Mouse (Mus musculus) T-cell, adult 2 months (primary cell): ENCODE measurements around the gene Cd47.
A peak's percentile ranks its signal among the peaks of the same experiment; 100 is the strongest.

ENCODE experiments used
- DNase-seq: peaks from one replicate; pipeline ENCODE4 v3.0.0; 2022; ENCODE audit warnings: low spot score

The Cd47 gene

DNA sequence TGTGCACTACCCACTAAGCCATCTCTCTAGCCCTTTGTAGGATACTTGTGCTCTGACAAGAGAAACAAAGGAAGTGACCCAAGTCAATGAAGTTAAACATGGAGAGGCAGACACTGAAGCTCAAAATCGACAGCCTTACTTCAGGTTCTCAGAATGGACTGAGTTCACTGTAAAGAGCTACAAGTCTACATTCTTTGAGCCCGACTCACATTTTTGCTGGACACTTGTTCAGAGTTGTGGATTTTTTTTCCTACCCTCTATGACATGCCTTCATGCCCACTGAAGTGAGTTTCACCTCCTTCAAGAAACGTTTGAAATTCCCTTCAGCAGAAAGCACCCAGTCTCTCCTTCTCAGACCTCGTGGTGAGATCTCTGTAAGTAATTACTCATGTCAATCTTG is 148.9 kb downstream of the Cd47 start:
- no peak for DNase-seq

DNA sequence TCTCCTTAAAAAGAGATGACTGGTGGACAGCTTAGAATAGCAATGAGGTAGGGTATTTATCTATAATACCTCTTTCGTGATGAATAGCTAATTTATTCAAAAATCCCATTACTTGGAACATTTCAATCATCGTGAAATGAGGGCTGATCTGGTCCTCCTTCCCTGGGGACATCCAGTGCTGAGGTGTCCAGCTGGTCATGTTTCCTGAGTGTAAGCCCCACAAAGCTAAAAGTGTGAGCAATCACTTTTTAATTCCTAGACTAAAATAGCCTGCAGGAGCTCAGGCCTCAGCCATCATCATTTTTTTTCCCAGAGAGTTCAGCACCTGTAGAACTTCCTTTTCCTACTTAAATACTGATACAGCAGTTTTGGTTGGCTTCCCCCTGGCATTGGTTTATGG is 150.0 kb downstream of the Cd47 start:
- no peak for DNase-seq

DNA sequence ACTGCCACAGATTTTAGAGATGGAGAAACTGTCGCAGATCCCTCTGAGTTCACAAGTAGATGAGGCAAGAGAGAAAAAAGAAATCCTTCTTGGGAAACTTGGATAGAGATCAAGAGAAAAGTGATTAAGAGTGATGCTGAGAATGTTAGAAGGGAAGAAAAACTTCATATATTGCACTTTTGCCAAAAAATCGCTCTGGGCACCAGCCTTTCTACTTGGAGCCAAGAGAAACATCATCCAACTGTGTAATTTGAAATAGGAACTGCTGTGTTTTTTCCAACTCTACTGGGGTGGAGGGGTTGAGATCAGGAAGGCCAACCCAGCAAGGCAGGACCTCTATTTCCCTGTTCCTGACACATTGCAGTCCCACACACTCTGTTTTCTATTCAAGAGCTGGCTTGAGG is 151.0 kb downstream of the Cd47 start:
- no peak for DNase-seq

DNA sequence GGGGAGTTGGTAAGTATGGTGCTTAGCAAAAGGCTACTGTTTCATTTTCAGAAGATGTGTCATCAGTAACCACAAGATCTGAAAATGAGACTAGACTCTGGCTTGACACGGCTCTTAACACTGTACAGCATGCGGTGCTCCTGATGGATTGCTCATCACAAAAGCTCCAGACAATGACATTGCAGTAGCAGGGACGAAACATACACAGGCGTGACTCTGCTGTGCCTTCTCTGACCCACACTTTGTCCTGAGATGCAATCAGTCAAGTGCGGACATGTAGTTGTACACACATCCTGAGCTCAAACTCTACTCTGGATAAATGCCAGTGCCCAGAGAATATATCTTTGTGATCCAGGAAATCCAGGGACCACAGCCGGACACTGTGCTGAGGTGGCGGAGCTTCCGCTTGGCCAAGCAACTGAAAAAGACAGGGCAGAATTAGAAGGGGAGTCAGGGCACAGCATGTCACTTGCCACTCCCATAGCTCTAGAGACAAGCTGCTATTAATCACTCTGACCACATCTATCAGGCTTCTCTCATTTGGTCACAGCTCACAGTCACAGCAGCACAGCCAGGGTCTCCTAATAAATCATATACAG is 151.7 kb downstream of the Cd47 start:
- DNase-seq: no peak

DNA sequence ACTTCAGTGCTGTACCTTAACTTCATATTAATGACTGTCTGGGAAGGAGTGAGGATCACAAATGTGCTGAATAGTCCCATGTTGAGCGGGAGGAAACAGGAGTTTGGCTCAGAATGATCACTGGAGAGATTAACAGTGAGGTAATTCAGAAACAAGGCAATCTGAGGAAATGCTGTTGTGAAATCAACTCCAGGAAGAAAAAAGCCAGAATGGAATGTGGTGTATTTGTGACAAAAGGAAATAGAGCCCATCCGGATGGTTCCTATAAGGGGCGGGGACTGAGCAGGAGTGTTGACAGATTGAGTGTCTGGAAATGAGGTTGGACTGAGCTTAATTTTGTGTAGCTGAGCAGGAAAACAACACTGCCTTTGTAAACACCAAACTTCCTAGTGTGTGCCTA is 153.5 kb downstream of the Cd47 start:
- DNase-seq: no peak

DNA sequence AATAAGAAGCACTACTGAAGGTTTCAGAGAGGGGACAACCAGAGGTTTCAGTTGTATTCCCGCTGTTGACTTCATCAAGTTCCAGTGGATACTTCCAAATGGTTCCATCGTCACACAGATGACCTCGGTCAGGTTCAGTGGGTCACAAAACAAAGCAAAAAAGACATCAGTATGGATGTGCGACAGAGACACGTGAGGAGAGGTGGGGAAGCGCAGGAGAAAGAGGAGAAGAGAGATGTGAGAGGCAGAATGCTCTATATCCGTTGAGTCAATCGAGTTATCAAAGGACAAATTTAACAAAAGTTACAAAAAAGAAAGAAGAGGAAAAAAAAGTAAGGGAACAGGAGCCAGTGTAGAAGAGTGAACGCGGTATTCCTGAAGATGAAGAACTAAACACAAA is 154.6 kb downstream of the Cd47 start:
- no peak for DNase-seq

DNA sequence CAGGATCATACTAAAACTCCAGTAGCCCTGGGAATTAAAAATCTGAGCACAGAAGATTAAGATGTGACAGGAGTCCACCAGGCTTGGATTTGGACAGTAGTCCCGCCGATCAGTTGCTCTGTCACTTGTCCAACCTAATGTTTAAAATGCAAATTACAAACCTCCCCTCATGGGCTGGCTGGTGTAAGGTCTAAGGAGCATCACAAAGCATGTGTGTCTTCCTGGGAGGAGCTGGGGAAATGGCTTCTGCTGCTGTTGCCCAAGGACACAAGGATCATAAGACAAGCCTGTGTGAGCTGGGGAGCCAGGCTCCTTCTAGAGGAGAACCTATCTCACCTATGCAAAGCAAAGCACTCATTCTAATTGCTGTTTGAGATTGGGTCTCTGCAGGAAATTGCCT is 155.0 kb downstream of the Cd47 start:
- DNase-seq: no peak

DNA sequence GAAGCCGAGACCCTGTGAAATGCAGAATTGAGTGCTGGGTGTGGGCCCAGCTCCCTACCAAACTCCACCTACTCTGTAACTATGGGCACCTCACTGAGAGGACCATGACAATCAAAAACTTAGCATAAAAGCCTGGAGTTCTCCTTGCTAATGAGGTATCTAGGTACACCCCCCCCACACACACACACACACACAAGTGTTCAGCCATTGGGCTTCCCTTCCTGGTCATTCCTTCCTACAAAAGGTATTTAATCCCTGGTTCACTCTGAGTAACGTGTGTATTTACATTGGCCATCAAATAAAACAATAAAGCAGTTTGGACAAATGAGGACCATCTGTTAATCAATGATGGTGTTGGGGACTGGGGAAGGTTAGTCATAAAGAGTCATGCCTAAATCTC is 155.6 kb downstream of the Cd47 start:
- DNase-seq: no peak

DNA sequence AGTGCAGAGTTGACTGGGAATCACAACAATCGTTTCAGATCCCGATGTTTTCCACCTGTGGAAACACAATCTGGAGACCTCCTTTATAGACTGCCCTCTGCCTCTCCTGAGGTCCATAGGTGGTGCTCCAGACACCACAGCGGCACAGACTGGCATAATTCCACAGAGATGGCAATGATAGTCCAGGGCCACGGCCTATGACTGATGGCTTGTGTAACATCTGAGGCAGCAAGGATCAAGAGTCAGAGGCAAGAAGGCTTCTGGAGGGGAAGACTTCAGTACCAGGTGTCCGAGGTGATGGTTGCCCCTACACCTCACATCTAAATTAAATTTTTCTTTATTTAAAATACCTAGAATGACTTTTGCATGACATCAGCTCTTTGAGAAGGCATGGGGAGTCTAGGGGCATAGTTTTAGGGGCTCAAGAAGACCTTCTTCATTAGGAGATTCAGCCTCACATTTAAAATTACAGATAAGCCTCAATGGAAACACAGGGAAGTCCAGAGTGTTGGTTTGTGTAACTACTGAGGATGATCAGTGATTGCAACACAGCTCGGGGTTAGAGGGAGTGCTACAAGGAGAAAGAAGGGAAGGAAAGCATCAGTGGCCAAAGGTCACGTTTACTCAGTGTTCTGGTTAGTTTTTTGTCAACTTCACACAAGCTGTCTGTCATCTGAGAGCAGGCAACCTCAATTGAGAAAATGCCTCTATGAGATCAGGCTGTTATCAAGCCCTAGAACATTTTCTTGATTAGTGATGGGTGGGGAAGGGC is 156.4 kb downstream of the Cd47 start:
- DNase-seq: no peak

DNA sequence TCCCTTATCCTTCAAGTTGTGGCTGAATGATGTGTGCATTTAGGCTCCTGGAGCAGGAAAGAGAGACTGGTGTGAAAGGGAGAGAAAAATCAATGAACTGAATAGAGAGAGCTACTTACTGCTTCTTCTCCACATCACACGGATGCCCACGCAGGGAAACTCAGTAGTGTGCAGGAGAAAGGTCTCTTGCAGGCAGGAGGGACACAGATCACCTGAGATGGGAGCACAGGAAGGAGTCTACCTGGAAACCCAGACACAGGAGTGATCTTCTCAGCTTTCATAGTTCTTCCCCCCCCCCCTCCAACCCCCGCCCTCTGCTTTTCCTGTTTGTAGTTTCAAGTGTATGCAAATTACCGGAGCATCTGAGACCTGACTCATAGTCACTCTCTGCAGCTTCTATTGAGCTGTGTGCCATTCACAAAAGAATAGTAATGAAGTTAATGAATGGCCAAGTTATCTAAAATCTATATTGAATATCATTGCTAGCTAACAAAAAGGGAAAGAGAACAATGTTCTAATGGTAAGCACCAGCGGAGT is 158.6 kb downstream of the Cd47 start:
- no peak for DNase-seq

DNA sequence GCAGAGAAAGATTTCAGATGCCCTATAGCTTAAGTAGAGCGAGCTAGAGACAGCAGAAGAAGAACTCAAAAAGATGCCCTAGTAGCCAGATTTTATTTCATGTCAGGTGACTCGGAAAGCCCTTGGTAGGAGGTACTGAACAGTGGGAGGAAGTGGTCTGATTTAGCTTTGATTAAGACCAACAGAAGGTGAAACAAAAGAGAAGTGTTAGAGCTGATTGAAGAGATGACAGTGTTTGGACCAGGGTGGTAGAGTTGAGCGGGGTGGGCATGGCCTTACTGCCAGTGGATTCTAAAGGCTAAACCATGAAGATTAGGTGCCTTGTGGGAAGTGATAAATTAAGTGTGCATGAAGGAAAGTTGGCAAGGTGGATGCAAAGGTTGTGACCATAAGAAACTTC is 162.0 kb downstream of the Cd47 start:
- DNase-seq: peak; percentile 31

DNA sequence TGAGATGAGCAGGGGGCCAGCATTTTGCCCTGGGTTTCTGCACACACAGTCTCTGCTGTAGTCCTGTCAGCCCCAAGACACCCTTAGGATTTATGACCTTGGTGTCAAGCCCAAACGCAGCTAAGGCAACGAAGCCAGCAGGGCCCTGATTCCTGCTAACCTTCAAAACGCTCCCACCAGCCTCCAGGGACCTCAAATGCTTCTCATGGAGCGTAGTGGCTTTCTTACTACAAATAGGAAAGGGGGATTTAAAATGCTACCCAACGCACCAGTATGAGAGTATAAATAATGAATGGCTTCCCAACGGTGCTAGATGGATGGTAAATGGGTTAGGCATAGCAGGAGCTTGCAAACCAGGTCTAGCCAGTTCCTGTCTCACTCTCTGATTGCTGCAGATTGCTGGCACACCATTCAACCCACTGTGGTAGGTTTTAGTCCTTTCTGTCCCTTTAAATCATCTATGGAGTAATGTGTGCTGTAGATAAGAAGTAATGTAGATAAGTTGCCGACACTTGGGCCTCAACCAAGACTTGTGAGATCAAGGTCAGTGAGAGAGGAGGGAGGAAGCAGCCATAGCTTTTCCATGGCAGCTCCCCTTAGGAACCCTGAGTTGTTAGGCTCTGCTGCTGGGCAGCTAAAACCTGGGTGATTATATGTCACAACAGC is 164.1 kb downstream of the Cd47 start:
- no peak for DNase-seq
